Mouse (Mus musculus): ENCODE results near the gene Trim80. TPM values are rescaled to one million over a fixed set of nuclear protein-coding genes. Genes with fewer than 3 reads are reported as not detected.
"Not testable (repeated sequence)": the region's sequence is repeated elsewhere in the genome, so short reads cannot be mapped to it uniquely, and the experiment has no call there.

Gene Trim80
- polyA plus RNA-seq, 1 experiment from 2014 or later, result 0.35 TPM

GRCm38 (mm10) chr11:115451781-115452241 is 11.5 kb downstream of the Trim80 start:
- Histone ChIP-seq H3K27ac (no peak overlapping the region), H3K4me1 (peaks cover 8% of the 10 kb centered on the region), H3K36me3 (no peaks in the 10 kb centered on the region), H3K4me2 (no peak overlapping the region), H3K27me3 (replicated peaks) (no peaks in the 10 kb centered on the region), H3K4me3 (replicated peaks) (no peak overlapping the region), H3K9ac (no peak overlapping the region), H3K9me3 (no peaks in the 10 kb centered on the region)
- WGBS, result 79% methylated on average over 8 of the region's 8 CpGs
- no peak for ATAC-seq (ENCODE audit: insufficient read depth, low FRiP score, low read depth)

GRCm38 (mm10) chr11:115452281-115452860 is 12.0 kb downstream of the Trim80 start:
- Histone ChIP-seq H3K4me3 (replicated peaks) (no peak overlapping the region), H3K27ac (no peak overlapping the region), H3K4me2 (no peak overlapping the region), H3K4me1 (peaks cover 12% of the 10 kb centered on the region), H3K9me3 (no peaks in the 10 kb centered on the region), H3K27me3 (replicated peaks) (no peaks in the 10 kb centered on the region), H3K9ac (no peak overlapping the region), H3K36me3 (no peaks in the 10 kb centered on the region)
- no peak for ATAC-seq (ENCODE audit: insufficient read depth, low FRiP score, low read depth)
- WGBS, result 83% methylated on average over 7 of the region's 7 CpGs

- Histone ChIP-seq H3K36me3 (no peaks in the 10 kb centered on the region), H3K9me3 (no peaks in the 10 kb centered on the region), H3K27me3 (replicated peaks) (no peaks in the 10 kb centered on the region), H3K9ac (no peak overlapping the region), H3K27ac (no peak overlapping the region; the same call in 1 of the 2 replicates), H3K4me2 (no peak overlapping the region), H3K4me1 (peaks cover 6% of the 10 kb centered on the region; the same call in 1 of the 2 replicates), H3K4me3 (replicated peaks) (no peak overlapping the region)
- 61% methylated on average over 4 of the region's 4 CpGs for WGBS
- peak; percentile 8; the same call in 1 of the 2 replicates for ATAC-seq (ENCODE audit: insufficient read depth, low FRiP score, low read depth)
Observed at GRCm38 (mm10) chr11:115453306-115453705, 13.0 kb downstream of the Trim80 start.

- H3K36me3 ChIP-seq; H3K4me3 ChIP-seq (replicated peaks); H3K27me3 ChIP-seq (replicated peaks); H3K4me1 ChIP-seq; H3K27ac ChIP-seq; ATAC-seq (ENCODE audit: insufficient read depth, low FRiP score, low read depth); H3K9ac ChIP-seq; H3K4me2 ChIP-seq; H3K9me3 ChIP-seq: not testable (repeated sequence)
- 86% methylated on average over 6 of the region's 6 CpGs for WGBS
Observed at GRCm38 (mm10) chr11:115454822-115455221, 14.5 kb downstream of the Trim80 start.

GRCm38 (mm10) chr11:115455619-115456018 is 15.3 kb downstream of the Trim80 start:
- Histone ChIP-seq H3K4me1 (peaks cover 6% of the 10 kb centered on the region; the same call in 1 of the 2 replicates), H3K4me2 (no peak overlapping the region), H3K36me3 (no peaks in the 10 kb centered on the region), H3K27ac (no peak overlapping the region), H3K9ac (no peak overlapping the region), H3K27me3 (replicated peaks) (no peaks in the 10 kb centered on the region), H3K4me3 (replicated peaks) (no peak overlapping the region), H3K9me3 (no peaks in the 10 kb centered on the region)
- no peak for ATAC-seq (ENCODE audit: insufficient read depth, low FRiP score, low read depth)
- WGBS, result 85% methylated on average over 15 of the region's 15 CpGs

- Histone ChIP-seq H3K9me3 (no peaks in the 10 kb centered on the region), H3K4me1 (peaks cover 6% of the 10 kb centered on the region; the same call in 1 of the 2 replicates), H3K36me3 (no peaks in the 10 kb centered on the region), H3K4me2 (no peak overlapping the region), H3K4me3 (replicated peaks) (no peak overlapping the region), H3K9ac (no peak overlapping the region), H3K27ac (no peak overlapping the region), H3K27me3 (replicated peaks) (no peaks in the 10 kb centered on the region)
- ATAC-seq (ENCODE audit: insufficient read depth, low FRiP score, low read depth), result no peak
- WGBS, result 79% methylated on average over 5 of the region's 5 CpGs
Observed at GRCm38 (mm10) chr11:115456182-115456581, 15.8 kb downstream of the Trim80 start.

GRCm38 (mm10) chr11:115457405-115457804 is 17.1 kb downstream of the Trim80 start:
- Histone ChIP-seq H3K9ac (no peak overlapping the region), H3K4me3 (replicated peaks) (no peak overlapping the region), H3K27ac (no peak overlapping the region), H3K36me3 (no peaks in the 10 kb centered on the region), H3K27me3 (replicated peaks) (no peaks in the 10 kb centered on the region), H3K4me2 (no peak overlapping the region), H3K4me1 (peaks cover 6% of the 10 kb centered on the region; the same call in 1 of the 2 replicates), H3K9me3 (no peaks in the 10 kb centered on the region)
- peak; percentile 15; the same call in 1 of the 2 replicates for ATAC-seq (ENCODE audit: insufficient read depth, low FRiP score, low read depth)
- 31% methylated on average over 6 of the region's 6 CpGs for WGBS

- ATAC-seq (ENCODE audit: insufficient read depth, low FRiP score, low read depth), result no peak
- no peak overlapping the region for H3K9ac ChIP-seq
Observed at GRCm38 (mm10) chr11:115460976-115461375, 20.6 kb downstream of the Trim80 start.

GRCm38 (mm10) chr11:115461846-115462242 is 21.5 kb downstream of the Trim80 start:
- no peak for ATAC-seq (ENCODE audit: insufficient read depth, low FRiP score, low read depth)
- WGBS, result 67% methylated on average over 5 of the region's 5 CpGs
- Histone ChIP-seq H3K4me2 (no peak overlapping the region), H3K9me3 (no peaks in the 10 kb centered on the region), H3K4me1 (peaks cover 12% of the 10 kb centered on the region), H3K27ac (no peak overlapping the region), H3K9ac (no peak overlapping the region), H3K36me3 (no peaks in the 10 kb centered on the region), H3K27me3 (replicated peaks) (no peaks in the 10 kb centered on the region), H3K4me3 (replicated peaks) (no peak overlapping the region)

More at GRCm38 (mm10) chr11:115460976-115461375, 20.6 kb downstream of the Trim80 start:
- Histone ChIP-seq H3K27me3 (replicated peaks) (no peaks in the 10 kb centered on the region), H3K4me1 (peaks cover 12% of the 10 kb centered on the region), H3K27ac (no peak overlapping the region), H3K36me3 (no peaks in the 10 kb centered on the region), H3K4me3 (replicated peaks) (no peak overlapping the region), H3K4me2 (no peak overlapping the region), H3K9me3 (no peaks in the 10 kb centered on the region)
- WGBS, result 29% methylated on average over 8 of the region's 8 CpGs

GRCm38 (mm10) chr11:115462243-115462891 is 22.0 kb downstream of the Trim80 start, which contains the start of gene Slc16a5:
Gene Slc16a5 (plus strand): TSS chr11:115462474.
- H3K27me3 ChIP-seq (replicated peaks), result no peaks in the 10 kb centered on the region
- H3K36me3 ChIP-seq, result no peaks in the 10 kb centered on the region
- H3K4me3 ChIP-seq (replicated peaks), result no peak within 1 kb of the TSS
- no peaks in the 10 kb centered on the region for H3K9me3 ChIP-seq
- H3K27ac ChIP-seq, result no peak within 1 kb of the TSS
- 66% methylated on average over 16 of the region's 16 CpGs for WGBS
- no peak within 1 kb of the TSS for H3K4me2 ChIP-seq
- H3K9ac ChIP-seq, result no peak within 1 kb of the TSS
- H3K4me1 ChIP-seq, result peaks cover 11% of the 10 kb centered on the region
- ATAC-seq (ENCODE audit: insufficient read depth, low FRiP score, low read depth), result 0 out of 2 replicates have a peak, but pooled peaks have one; percentile 12

GRCm38 (mm10) chr11:115463397-115463796 is 23.1 kb downstream of the Trim80 start:
- Histone ChIP-seq H3K9me3 (no peaks in the 10 kb centered on the region), H3K4me2 (no peak overlapping the region), H3K9ac (no peak overlapping the region), H3K36me3 (no peaks in the 10 kb centered on the region), H3K4me1 (peaks cover 8% of the 10 kb centered on the region), H3K27ac (no peak overlapping the region), H3K27me3 (replicated peaks) (no peaks in the 10 kb centered on the region), H3K4me3 (replicated peaks) (no peak overlapping the region)
- ATAC-seq (ENCODE audit: insufficient read depth, low FRiP score, low read depth), result peak; percentile 76
- 57% methylated on average over 11 of the region's 11 CpGs for WGBS

GRCm38 (mm10) chr11:115464851-115465250 is 24.5 kb downstream of the Trim80 start:
- no peaks in the 10 kb centered on the region for H3K36me3 ChIP-seq
- no peak for ATAC-seq (ENCODE audit: insufficient read depth, low FRiP score, low read depth)
- no peak overlapping the region for H3K9ac ChIP-seq
- H3K4me2 ChIP-seq, result no peak overlapping the region
- H3K9me3 ChIP-seq, result no peaks in the 10 kb centered on the region
- no peak overlapping the region for H3K27ac ChIP-seq
- H3K4me1 ChIP-seq, result peaks cover 8% of the 10 kb centered on the region
- WGBS, result 88% methylated on average over 8 of the region's 8 CpGs
- H3K27me3 ChIP-seq (replicated peaks), result no peaks in the 10 kb centered on the region
- H3K4me3 ChIP-seq (replicated peaks), result no peak overlapping the region
